Comparison of ENCODE assay signal across 7 mouse cellular contexts in the genomic region with DNA sequence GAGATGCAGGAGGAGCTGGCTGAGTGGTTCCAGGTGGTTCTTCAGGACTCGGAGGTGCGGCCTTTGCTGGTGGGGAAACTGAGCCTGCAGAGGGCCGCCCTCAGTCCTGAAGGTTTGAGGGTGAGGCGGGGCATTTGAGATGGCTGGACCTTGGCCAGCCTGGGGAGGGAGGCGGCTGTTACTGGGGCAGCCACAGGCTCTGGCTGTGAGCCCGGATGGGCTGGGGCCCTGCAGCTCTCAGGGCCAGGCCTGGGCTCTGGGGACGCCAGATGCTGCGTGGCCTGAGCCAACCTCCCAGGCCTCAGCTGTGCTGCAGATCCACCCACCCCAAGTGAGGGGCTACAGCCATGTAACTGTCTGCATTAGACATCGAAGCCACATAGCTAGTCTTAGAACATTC. TPM values are rescaled to one million over a fixed set of nuclear protein-coding genes. Genes with fewer than 3 reads are reported as not detected.
DNase-seq lines count a peak whose midpoint lies in the region; ATAC-seq and TF ChIP-seq lines count a peak whose summit lies in the region.

No protein-coding gene starts in this region.

- H3K36me3 ChIP-seq in G1E (replicated peaks): peaks cover 82% of the 10 kb centered on the region
- H3K36me3 ChIP-seq in forebrain, postnatal 0 days (ENCODE audit: insufficient read depth): peaks cover 62% of the 10 kb centered on the region
- peaks cover 7% of the 10 kb centered on the region; the same call in 1 of the 2 replicates for H3K36me3 ChIP-seq in hindbrain, embryonic 11.5 days (ENCODE audit: control insufficient read depth, insufficient read depth, low read length)
- H3K36me3 ChIP-seq in limb, embryonic 10.5 days: peaks cover 73% of the 10 kb centered on the region
- peaks cover 57% of the 10 kb centered on the region for H3K36me3 ChIP-seq in midbrain, postnatal 0 days (ENCODE audit: insufficient read depth, low read length)

- TF ChIP-seq CTCF in G1E (IDR thresholded peaks at IDR 0.05; ENCODE audit: low read depth, low read length): no peak
- no peak for TF ChIP-seq CTCF in forebrain, postnatal 0 days (IDR thresholded peaks at IDR 0.05; ENCODE audit: low read depth)
- TF ChIP-seq CTCF in midbrain, postnatal 0 days (IDR thresholded peaks at IDR 0.05): no peak

- H3K27me3 ChIP-seq in G1E (ENCODE audit: insufficient read depth, low read length): no peaks in the 10 kb centered on the region; the same call in 1 of the 2 replicates
- H3K27me3 ChIP-seq in forebrain, postnatal 0 days (ENCODE audit: insufficient read depth, low read length): no peaks in the 10 kb centered on the region
- H3K27me3 ChIP-seq in hindbrain, embryonic 11.5 days (ENCODE audit: control insufficient read depth, insufficient read depth, low read length): no peaks in the 10 kb centered on the region; the same call in 1 of the 2 replicates
- H3K27me3 ChIP-seq in limb, embryonic 10.5 days (ENCODE audit: low read depth, poor library complexity, severe bottlenecking): no peaks in the 10 kb centered on the region
- H3K27me3 ChIP-seq in midbrain, postnatal 0 days (ENCODE audit: insufficient read depth, low read length): no peaks in the 10 kb centered on the region

- peaks cover 91% of the 10 kb centered on the region for H3K4me1 ChIP-seq in G1E (ENCODE audit: insufficient read depth, low read depth, low read length)
- H3K4me1 ChIP-seq in forebrain, postnatal 0 days (ENCODE audit: insufficient read depth): peaks cover 22% of the 10 kb centered on the region
- peaks cover 7% of the 10 kb centered on the region for H3K4me1 ChIP-seq in hindbrain, embryonic 11.5 days (replicated peaks; ENCODE audit: control insufficient read depth, insufficient read depth, low read length)
- peaks cover 45% of the 10 kb centered on the region for H3K4me1 ChIP-seq in limb, embryonic 10.5 days
- H3K4me1 ChIP-seq in midbrain, postnatal 0 days (ENCODE audit: insufficient read depth, low read length): peaks cover 19% of the 10 kb centered on the region

- H3K4me2 ChIP-seq in forebrain, postnatal 0 days (ENCODE audit: low read depth): 0 out of 2 replicates have a peak overlapping the region, but pooled peaks have one; percentile 3
- H3K4me2 ChIP-seq in hindbrain, embryonic 11.5 days (replicated peaks; ENCODE audit: low read depth, low read length): no peak overlapping the region
- H3K4me2 ChIP-seq in midbrain, postnatal 0 days (ENCODE audit: low read depth, low read length, poor library complexity, severe bottlenecking): no peak overlapping the region

- H3K9me3 ChIP-seq in G1E (replicated peaks): no peaks in the 10 kb centered on the region
- H3K9me3 ChIP-seq in forebrain, postnatal 0 days (ENCODE audit: low read length): no peaks in the 10 kb centered on the region
- no peaks in the 10 kb centered on the region for H3K9me3 ChIP-seq in hindbrain, embryonic 11.5 days (ENCODE audit: control insufficient read depth, low read length)
- H3K9me3 ChIP-seq in limb, embryonic 10.5 days (replicated peaks): no peaks in the 10 kb centered on the region
- H3K9me3 ChIP-seq in midbrain, postnatal 0 days (ENCODE audit: low read length): no peaks in the 10 kb centered on the region

- peak overlapping the region; percentile 100; the same call in 1 of the 2 replicates for H3K9ac ChIP-seq in forebrain, postnatal 0 days
- peak overlapping the region; percentile 9; the same call in 1 of the 2 replicates for H3K9ac ChIP-seq in hindbrain, embryonic 11.5 days (ENCODE audit: low read depth, low read length)
- H3K9ac ChIP-seq in midbrain, postnatal 0 days (replicated peaks; ENCODE audit: low read length, poor library complexity, severe bottlenecking): peak overlapping the region; percentile 37; the same call in 1 of the 2 replicates

- no peak for DNase-seq in G1E (ENCODE audit: low spot score)
- DNase-seq in brain, adult 2 months (ENCODE audit: low read depth, low spot score): peak; percentile 94
- peak; percentile 71 for DNase-seq in forebrain, postnatal 0 days
- DNase-seq in hindbrain, embryonic 11.5 days (ENCODE audit: low spot score): no peak
- DNase-seq in limb, embryonic 10.5 days (ENCODE audit: low spot score): no peak
- DNase-seq in midbrain, postnatal 0 days (ENCODE audit: low spot score): peak; percentile 91

- no peak for ATAC-seq in G1E (ENCODE audit: extremely low read depth, insufficient number of reproducible peaks, low FRiP score, poor library complexity, severe bottlenecking)
- no peak for ATAC-seq in forebrain, postnatal 0 days
- no peak for ATAC-seq in hindbrain, embryonic 11.5 days (ENCODE audit: low FRiP score)
- no peak for ATAC-seq in midbrain, postnatal 0 days (ENCODE audit: low FRiP score)
- ATAC-seq in activated CD4-positive, CD25-positive, alpha-beta regulatory T cell, adult 4 months: no peak

- H3K4me3 ChIP-seq in G1E (ENCODE audit: low read depth, low read length): peak overlapping the region; percentile 13; the same call in 1 of the 2 replicates
- no peak overlapping the region for H3K4me3 ChIP-seq in forebrain, postnatal 0 days (ENCODE audit: low read depth, low read length)
- H3K4me3 ChIP-seq in hindbrain, embryonic 11.5 days (ENCODE audit: low read depth, low read length): no peak overlapping the region
- 0 out of 2 replicates have a peak overlapping the region, but pooled peaks have one; percentile 1 for H3K4me3 ChIP-seq in limb, embryonic 10.5 days
- H3K4me3 ChIP-seq in midbrain, postnatal 0 days (ENCODE audit: low read depth, low read length): no peak overlapping the region

- H3K27ac ChIP-seq in forebrain, postnatal 0 days (ENCODE audit: low read depth, low read length): 0 out of 2 replicates have a peak overlapping the region, but pooled peaks have one; percentile 35
- no peak overlapping the region for H3K27ac ChIP-seq in hindbrain, embryonic 11.5 days (ENCODE audit: low read depth, low read length)
- H3K27ac ChIP-seq in limb, embryonic 10.5 days: no peak overlapping the region
- H3K27ac ChIP-seq in midbrain, postnatal 0 days (ENCODE audit: low read depth, low read length): no peak overlapping the region

- 39% methylated on average over 9 of the region's 9 CpGs for WGBS in forebrain, postnatal 0 days
- 88% methylated on average over 9 of the region's 9 CpGs for WGBS in hindbrain, embryonic 11.5 days
- 90% methylated on average over 9 of the region's 9 CpGs for WGBS in limb, embryonic 10.5 days
- 58% methylated on average over 9 of the region's 9 CpGs for WGBS in midbrain, postnatal 0 days

RNA-seq across cellular contexts. Expression of a gene that starts 2.7 kb away (rescaled TPM):
- total RNA-seq in G1E (2014; fragmentation: Nextera tagmentation): 7.1 and 16.3 TPM in 2 replicates
- 11.8 and 13.3 TPM in 2 replicates for total RNA-seq in G1E (2017)
- polyA plus RNA-seq in G1E (2012): 55.0 and 68.8 TPM in 2 replicates
- total RNA-seq in forebrain, postnatal 0 days (2014; rRNA removed): 160 and 170 TPM in 2 replicates
- 147 and 153 TPM in 2 replicates for polyA plus RNA-seq in forebrain, postnatal 0 days (2015; fragmentation: Nextera tagmentation; extraction: Ambion mirVana)
- 31.5 and 36.5 TPM in 2 replicates for polyA plus RNA-seq in hindbrain, embryonic 11.5 days (2014; fragmentation: Nextera tagmentation; extraction: Ambion mirVana)
- polyA plus RNA-seq in limb, embryonic 10.5 days (2016; fragmentation: Nextera tagmentation; extraction: Ambion mirVana): 92.7 and 100 TPM in 2 replicates
- total RNA-seq in midbrain, postnatal 0 days (2014; rRNA removed): 141 and 159 TPM in 2 replicates
- polyA plus RNA-seq in midbrain, postnatal 0 days (2015; fragmentation: Nextera tagmentation; extraction: Ambion mirVana): 102 and 113 TPM in 2 replicates
- polyA plus RNA-seq in activated CD4-positive, CD25-positive, alpha-beta regulatory T cell, adult 4 months (2017; shearing (Covaris generic)): 1 to 10 TPM; 3.9 to 5.1 TPM

RNA-seq across cellular contexts. Expression of a gene that starts 13.1 kb away (rescaled TPM):
- 63.1 and 67.1 TPM in 2 replicates for total RNA-seq in G1E (2014; fragmentation: Nextera tagmentation)
- total RNA-seq in G1E (2017): 13.5 and 13.9 TPM in 2 replicates
- polyA plus RNA-seq in G1E (2012): 89.1 and 101 TPM in 2 replicates
- total RNA-seq in forebrain, postnatal 0 days (2014; rRNA removed): 33.7 and 39.9 TPM in 2 replicates
- polyA plus RNA-seq in forebrain, postnatal 0 days (2015; fragmentation: Nextera tagmentation; extraction: Ambion mirVana): 60.4 and 61.9 TPM in 2 replicates
- polyA plus RNA-seq in hindbrain, embryonic 11.5 days (2014; fragmentation: Nextera tagmentation; extraction: Ambion mirVana): 38.7 and 40.6 TPM in 2 replicates
- 25.2 and 29.9 TPM in 2 replicates for polyA plus RNA-seq in limb, embryonic 10.5 days (2016; fragmentation: Nextera tagmentation; extraction: Ambion mirVana)
- total RNA-seq in midbrain, postnatal 0 days (2014; rRNA removed): 27.8 and 29.2 TPM in 2 replicates
- polyA plus RNA-seq in midbrain, postnatal 0 days (2015; fragmentation: Nextera tagmentation; extraction: Ambion mirVana): 43.7 and 45.8 TPM in 2 replicates
- polyA plus RNA-seq in activated CD4-positive, CD25-positive, alpha-beta regulatory T cell, adult 4 months (2017; shearing (Covaris generic)): 10 to 100 TPM; 35.6 to 41.7 TPM

RNA-seq across cellular contexts. Expression of a gene that starts 19.4 kb away (rescaled TPM):
- total RNA-seq in G1E (2014; fragmentation: Nextera tagmentation) (11.2 and 11.4 TPM in 2 replicates), G1E (2017) (4.6 and 7.0 TPM in 2 replicates)
- 10.8 and 15.4 TPM in 2 replicates for polyA plus RNA-seq in G1E (2012)
- total RNA-seq in forebrain, postnatal 0 days (2014; rRNA removed): 450 and 499 TPM in 2 replicates
- 632 and 673 TPM in 2 replicates for polyA plus RNA-seq in forebrain, postnatal 0 days (2015; fragmentation: Nextera tagmentation; extraction: Ambion mirVana)
- polyA plus RNA-seq in hindbrain, embryonic 11.5 days (2014; fragmentation: Nextera tagmentation; extraction: Ambion mirVana): 91.5 and 94.3 TPM in 2 replicates
- polyA plus RNA-seq in limb, embryonic 10.5 days (2016; fragmentation: Nextera tagmentation; extraction: Ambion mirVana): 7.1 and 10.8 TPM in 2 replicates
- 649 and 670 TPM in 2 replicates for total RNA-seq in midbrain, postnatal 0 days (2014; rRNA removed)
- 726 and 813 TPM in 2 replicates for polyA plus RNA-seq in midbrain, postnatal 0 days (2015; fragmentation: Nextera tagmentation; extraction: Ambion mirVana)
- polyA plus RNA-seq in activated CD4-positive, CD25-positive, alpha-beta regulatory T cell, adult 4 months (2017; shearing (Covaris generic)): 1 to 10 TPM; 3.8 to 5.4 TPM

RNA-seq across cellular contexts. Expression of a gene that starts 31.0 kb away (rescaled TPM):
- 79.8 and 104 TPM in 2 replicates for total RNA-seq in G1E (2014; fragmentation: Nextera tagmentation)
- 15.7 and 18.9 TPM in 2 replicates for total RNA-seq in G1E (2017)
- 323 and 357 TPM in 2 replicates for polyA plus RNA-seq in G1E (2012)
- 26.2 and 60.0 TPM in 2 replicates for total RNA-seq in forebrain, postnatal 0 days (2014; rRNA removed)
- polyA plus RNA-seq in forebrain, postnatal 0 days (2015; fragmentation: Nextera tagmentation; extraction: Ambion mirVana): 20.3 and 25.2 TPM in 2 replicates
- 11.2 and 12.3 TPM in 2 replicates for polyA plus RNA-seq in hindbrain, embryonic 11.5 days (2014; fragmentation: Nextera tagmentation; extraction: Ambion mirVana)
- polyA plus RNA-seq in limb, embryonic 10.5 days (2016; fragmentation: Nextera tagmentation; extraction: Ambion mirVana): 12.7 and 17.1 TPM in 2 replicates
- 33.2 and 34.1 TPM in 2 replicates for total RNA-seq in midbrain, postnatal 0 days (2014; rRNA removed)
- 20.2 and 24.0 TPM in 2 replicates for polyA plus RNA-seq in midbrain, postnatal 0 days (2015; fragmentation: Nextera tagmentation; extraction: Ambion mirVana)
- 10 to 100 TPM; 19.0 to 19.4 TPM for polyA plus RNA-seq in activated CD4-positive, CD25-positive, alpha-beta regulatory T cell, adult 4 months (2017; shearing (Covaris generic))

RNA-seq across cellular contexts. Expression of a gene that starts 34.4 kb away (rescaled TPM):
- 1.9 and 2.7 TPM in 2 replicates for total RNA-seq in G1E (2014; fragmentation: Nextera tagmentation)
- 2.3 and 3.1 TPM in 2 replicates for total RNA-seq in G1E (2017)
- 4.6 and 5.6 TPM in 2 replicates for polyA plus RNA-seq in G1E (2012)
- 0.05 TPM in 1 of 2 replicates, not detected in the other for total RNA-seq in forebrain, postnatal 0 days (2014; rRNA removed)
- polyA plus RNA-seq in forebrain, postnatal 0 days (2015; fragmentation: Nextera tagmentation; extraction: Ambion mirVana): not detected in 2 replicates
- 0.08 TPM in 1 of 2 replicates, not detected in the other for polyA plus RNA-seq in hindbrain, embryonic 11.5 days (2014; fragmentation: Nextera tagmentation; extraction: Ambion mirVana)
- polyA plus RNA-seq in limb, embryonic 10.5 days (2016; fragmentation: Nextera tagmentation; extraction: Ambion mirVana): not detected in 2 replicates
- total RNA-seq in midbrain, postnatal 0 days (2014; rRNA removed): not detected in 2 replicates
- not detected in 2 replicates for polyA plus RNA-seq in midbrain, postnatal 0 days (2015; fragmentation: Nextera tagmentation; extraction: Ambion mirVana)
- polyA plus RNA-seq in activated CD4-positive, CD25-positive, alpha-beta regulatory T cell, adult 4 months (2017; shearing (Covaris generic)): 10 to 100 TPM; 16.5 to 29.5 TPM

Comparison
In these comparisons a context has a peak if more than half of its experiments do, and no peak if none do; other contexts are left out.
1. DNase-seq: peak in brain, adult 2 months (single experiment), forebrain, postnatal 0 days (single experiment) and midbrain, postnatal 0 days (single experiment); none in G1E (single experiment), hindbrain, embryonic 11.5 days (single experiment) and limb, embryonic 10.5 days (single experiment).
2. H3K4me3 ChIP-seq: peak in G1E (single experiment) and limb, embryonic 10.5 days (single experiment); none in forebrain, postnatal 0 days (single experiment), hindbrain, embryonic 11.5 days (single experiment) and midbrain, postnatal 0 days (single experiment).
3. H3K9ac ChIP-seq: peak in every context shown above with its lines; median percentile 100 in forebrain, postnatal 0 days; 37 in midbrain, postnatal 0 days; 9 in hindbrain, embryonic 11.5 days.